Mouse (Mus musculus) gastrocnemius, adult 2 months (tissue): Measurements from ENCODE around the gene Mdga2. TPM values are rescaled to one million over a fixed set of nuclear protein-coding genes. Genes with fewer than 3 reads are reported as not detected.

Experiments used
- DNase-seq: peaks from one replicate; pipeline ENCODE4 v3.0.0; 2022
- H3K27ac ChIP-seq: fragments of 200-600 bp; 2 replicates; pipeline ENCODE4 v1.8.1; 2022; ENCODE audit warnings: mild to moderate bottlenecking
- H3K4me3 ChIP-seq: fragments of 200-600 bp; 2 replicates; pipeline ENCODE4 v1.8.1; 2022; ENCODE audit warnings: mild to moderate bottlenecking, moderate library complexity
- CTCF ChIP-seq: fragments of 200-600 bp; IDR thresholded peaks from 2 replicates; pipeline ENCODE4 v1.8.1; 2022; ENCODE audit warnings: antibody characterized with exemption, mild to moderate bottlenecking, moderate library complexity
- intact Hi-C: fragments of 180-260 bp; cut with DNase I; formaldehyde crosslinking; loops from one replicate; pipeline ENCODE4 v1.15.1; 2025
- total RNA-seq, 2 experiments: library from RNA; stranded (reverse); gene quantifications; 2 replicates each; pipeline ENCODE4 v1.2.3; 2021

Mdga2 gene
- total RNA-seq, 2 experiments from 2014 or later, result 0.08 TPM; not detected in 1

- TF ChIP-seq CTCF, result no peak
- intact Hi-C loops, result no loop called here
- no peak overlapping the region for H3K4me3 ChIP-seq
- no peak overlapping the region for H3K27ac ChIP-seq
- DNase-seq, result no peak
These were observed 666.0 kb downstream of the Mdga2 start for GRCm38 (mm10) chr12:66556178-66556820.

- no peak for DNase-seq
- H3K27ac ChIP-seq, result no peak overlapping the region
These were observed 697.4 kb downstream of the Mdga2 start for GRCm38 (mm10) chr12:66524973-66525372.

GRCm38 (mm10) chr12:66499258-66499657, 723.1 kb downstream of the Mdga2 start:
- H3K4me3 ChIP-seq, result no peak overlapping the region
- intact Hi-C loops, result no loop called here
- no peak for DNase-seq
- H3K27ac ChIP-seq, result no peak overlapping the region
- TF ChIP-seq CTCF, result no peak

More at GRCm38 (mm10) chr12:66524973-66525372, 697.4 kb downstream of the Mdga2 start:
- H3K4me3 ChIP-seq, result no peak overlapping the region
- TF ChIP-seq CTCF, result no peak
- intact Hi-C loops, result no loop called here

GRCm38 (mm10) chr12:66470868-66471267, 751.5 kb downstream of the Mdga2 start:
- Histone ChIP-seq H3K4me3 (no peak overlapping the region), H3K27ac (no peak overlapping the region)
- TF ChIP-seq CTCF, result no peak
- intact Hi-C loops, result no loop called here
- DNase-seq, result no peak

- no peak for TF ChIP-seq CTCF
- intact Hi-C loops, result no loop called here
- Histone ChIP-seq H3K27ac (no peak overlapping the region), H3K4me3 (no peak overlapping the region)
- DNase-seq, result no peak
These were observed 752.0 kb downstream of the Mdga2 start for GRCm38 (mm10) chr12:66470243-66470863.

GRCm38 (mm10) chr12:66465516-66465915, 756.8 kb downstream of the Mdga2 start:
- no peak for TF ChIP-seq CTCF
- Histone ChIP-seq H3K27ac (no peak overlapping the region), H3K4me3 (no peak overlapping the region)
- DNase-seq, result no peak
- intact Hi-C loops, result no loop called here

- intact Hi-C loops, result no loop called here
- no peak for TF ChIP-seq CTCF
- no peak overlapping the region for H3K4me3 ChIP-seq
These were observed 779.0 kb downstream of the Mdga2 start for GRCm38 (mm10) chr12:66443340-66443739.

More at GRCm38 (mm10) chr12:66443340-66443739, 779.0 kb downstream of the Mdga2 start:
- no peak for DNase-seq
- no peak overlapping the region for H3K27ac ChIP-seq
